Mouse (Mus musculus) hindbrain, embryonic 12.5 days (tissue): ENCODE data around the gene Acyp1. TPM values are rescaled to one million over a fixed set of nuclear protein-coding genes. Genes with fewer than 3 reads are reported as not detected.

Experiments
- ATAC-seq: fragments of 200-750 bp; cut with Nextera tagmentation; 2 replicates; pipeline ENCODE4 v1.8.0; 2017; ENCODE audit warnings: moderate TSS enrichment; ENCODE audit not compliant: low FRiP score
- H3K27ac ChIP-seq: fragments of 300-500 bp; sonication (generic); 2 replicates; pipeline ENCODE4 v1.5.1; 2016; ENCODE audit warnings: mild to moderate bottlenecking
- H3K27me3 ChIP-seq: fragments of 300-500 bp; sonication (generic); 2 replicates; pipeline ENCODE4 v1.6.1; 2016; ENCODE audit warnings: mild to moderate bottlenecking
- H3K36me3 ChIP-seq: fragments of 300-500 bp; sonication (generic); 2 replicates; pipeline ENCODE4 v1.6.1; 2016; ENCODE audit warnings: mild to moderate bottlenecking
- H3K4me1 ChIP-seq: fragments of 300-500 bp; sonication (generic); 2 replicates; pipeline ENCODE4 v1.6.1; 2016
- H3K4me2 ChIP-seq: fragments of 300-500 bp; sonication (generic); replicated peaks from 2 replicates; pipeline ENCODE4 v1.6.1; 2016; ENCODE audit warnings: mild to moderate bottlenecking
- H3K4me3 ChIP-seq: fragments of 300-500 bp; sonication (generic); 2 replicates; pipeline ENCODE4 v1.5.1; 2016; ENCODE audit warnings: mild to moderate bottlenecking
- H3K9ac ChIP-seq: fragments of 300-500 bp; sonication (generic); 2 replicates; pipeline ENCODE4 v1.6.1; 2016; ENCODE audit warnings: mild to moderate bottlenecking, moderate library complexity
- H3K9me3 ChIP-seq: fragments of 300-500 bp; sonication (generic); replicated peaks from 2 replicates; pipeline ENCODE4 v1.6.1; 2016; ENCODE audit warnings: mild to moderate bottlenecking
- WGBS: fragments of 180-500 bp; shearing (Covaris S2); methylation state at CpG from one replicate; pipeline ENCODE4 v1.1.7; 2016; 5-methylcytosine and 5-hydroxymethylcytosine counted together
- polyA plus RNA-seq: library from polyadenylated mRNA; unstranded; fragments of >200 nt; fragmentation: Nextera tagmentation; extraction: Ambion mirVana; gene quantifications from 2 replicates; pipeline ENCODE4 v1.2.1, GENCODE M21; 2016

Gene Acyp1
- polyA plus RNA-seq, 1 experiment from 2014 or later, result 62.2 TPM

DNA sequence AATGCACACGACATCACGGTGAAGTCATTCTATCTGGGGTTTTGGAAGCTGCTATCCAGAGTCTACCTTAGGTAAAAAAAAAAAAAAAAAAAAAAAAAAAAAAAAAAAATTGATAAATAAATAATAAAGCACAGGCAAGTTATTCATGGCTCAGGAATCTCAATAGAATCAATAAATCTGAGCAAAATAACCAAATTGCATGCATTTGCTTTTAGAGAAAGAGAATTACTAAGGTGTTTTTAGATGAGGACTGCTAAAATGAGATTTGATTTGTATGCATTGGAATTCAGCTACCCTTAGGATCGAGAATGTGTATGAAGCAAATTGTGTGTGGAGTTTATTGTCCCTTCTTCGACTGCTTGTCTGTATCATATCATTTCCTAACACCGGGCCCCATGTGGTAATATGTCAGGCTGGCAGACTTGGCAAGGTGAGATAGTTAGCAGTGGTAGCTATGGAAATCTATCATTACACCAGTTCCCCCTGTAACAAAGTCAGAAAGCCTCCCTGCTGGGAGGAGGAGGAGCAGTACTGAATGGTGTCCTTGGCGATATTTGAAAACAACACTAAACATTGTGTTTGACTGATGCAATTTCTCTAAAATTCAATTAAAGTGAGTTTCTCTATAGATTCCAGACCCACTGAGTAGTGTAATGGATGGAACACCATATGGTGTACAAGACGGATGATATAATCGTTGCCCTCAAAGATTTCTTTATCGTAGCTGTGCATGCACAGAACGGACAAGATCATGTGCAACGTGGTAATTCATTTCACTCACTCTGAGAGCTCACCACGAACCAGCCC, 7.2 kb downstream of the Acyp1 start:
- peak overlapping the region; percentile 76 for H3K4me3 ChIP-seq
- 65% methylated on average over 12 of the region's 12 CpGs for WGBS
- H3K9me3 ChIP-seq, result no peaks in the 10 kb centered on the region
- H3K27ac ChIP-seq, result no peak overlapping the region
- no peaks in the 10 kb centered on the region for H3K27me3 ChIP-seq
- ATAC-seq, result no peak
- H3K36me3 ChIP-seq, result 0 out of 2 replicates have a peak, but pooled peaks cover 4% of the 10 kb centered on the region
- H3K9ac ChIP-seq, result no peak overlapping the region
- peak overlapping the region; percentile 93 for H3K4me2 ChIP-seq
- H3K4me1 ChIP-seq, result peaks cover 6% of the 10 kb centered on the region

GRCm38 (mm10) chr12:85280105-85280844, 8.0 kb downstream of the Acyp1 start:
- H3K36me3 ChIP-seq, result 0 out of 2 replicates have a peak, but pooled peaks cover 4% of the 10 kb centered on the region
- H3K27ac ChIP-seq, result peak overlapping the region; percentile 81
- H3K4me3 ChIP-seq, result peak overlapping the region; percentile 76
- peak overlapping the region; percentile 93 for H3K4me2 ChIP-seq
- ATAC-seq, result peak; percentile 96
- no peaks in the 10 kb centered on the region for H3K27me3 ChIP-seq
- peaks cover 6% of the 10 kb centered on the region for H3K4me1 ChIP-seq
- 0% methylated on average over 31 of the region's 31 CpGs for WGBS
- H3K9ac ChIP-seq, result peak overlapping the region; percentile 85
- H3K9me3 ChIP-seq, result no peaks in the 10 kb centered on the region

- Histone ChIP-seq H3K4me3 (peak overlapping the region; percentile 76), H3K9me3 (no peaks in the 10 kb centered on the region), H3K9ac (peak overlapping the region; percentile 85), H3K36me3 (0 out of 2 replicates have a peak, but pooled peaks cover 4% of the 10 kb centered on the region), H3K27ac (peak overlapping the region; percentile 81), H3K4me1 (peaks cover 6% of the 10 kb centered on the region), H3K27me3 (no peaks in the 10 kb centered on the region), H3K4me2 (peak overlapping the region; percentile 93)
- peak; percentile 59 for ATAC-seq
- WGBS, result 6% methylated on average over 10 of the region's 10 CpGs
Observed at GRCm38 (mm10) chr12:85279396-85280080, 8.7 kb downstream of the Acyp1 start.

DNA sequence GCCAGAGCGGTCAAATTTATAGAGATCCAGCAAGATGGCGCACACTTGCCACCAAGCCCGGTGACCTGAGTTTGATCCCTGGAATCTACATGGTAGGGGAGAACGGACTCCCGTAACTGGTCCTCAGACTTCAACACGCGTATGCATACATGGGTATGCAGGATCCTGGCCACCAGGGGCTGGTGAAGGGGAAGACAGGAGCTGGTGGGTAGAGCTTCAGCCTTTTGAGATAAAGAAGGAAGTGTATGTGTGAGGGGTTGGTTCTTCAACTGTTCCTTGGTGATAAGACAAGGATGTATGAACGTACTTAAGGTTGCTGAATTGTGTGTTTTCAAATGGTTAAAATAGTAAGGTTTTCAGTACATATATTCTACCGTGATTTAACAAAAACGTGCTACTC, 9.3 kb downstream of the Acyp1 start:
- Histone ChIP-seq H3K36me3 (0 out of 2 replicates have a peak, but pooled peaks cover 4% of the 10 kb centered on the region), H3K27ac (no peak overlapping the region), H3K4me1 (peaks cover 6% of the 10 kb centered on the region), H3K9me3 (no peaks in the 10 kb centered on the region), H3K9ac (no peak overlapping the region), H3K4me2 (no peak overlapping the region), H3K4me3 (no peak overlapping the region), H3K27me3 (no peaks in the 10 kb centered on the region)
- no peak for ATAC-seq
- WGBS, result 95% methylated on average over 10 of the region's 10 CpGs

DNA sequence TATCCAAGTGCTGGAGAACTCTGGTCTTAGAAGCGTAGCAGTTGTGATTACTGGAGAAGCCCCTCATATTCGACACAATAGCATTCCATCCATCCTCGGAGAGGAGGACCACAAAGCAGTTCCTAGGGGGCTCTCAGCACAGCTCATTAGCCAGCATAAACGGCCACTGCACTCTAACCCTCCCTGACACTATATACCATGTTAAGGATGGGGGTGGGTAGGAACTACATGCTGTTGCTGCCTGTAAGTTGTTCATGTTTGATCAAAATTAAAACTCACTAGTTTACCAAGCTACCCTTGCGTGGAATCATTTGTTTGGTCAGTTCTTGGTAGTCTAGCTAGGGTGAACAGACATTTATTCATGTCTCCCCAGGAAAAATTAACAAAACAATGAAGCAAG, 12.0 kb downstream of the Acyp1 start:
- H3K4me1 ChIP-seq, result peaks cover 6% of the 10 kb centered on the region
- H3K9ac ChIP-seq, result no peak overlapping the region
- WGBS, result 63% methylated on average over 5 of the region's 5 CpGs
- ATAC-seq, result no peak
- H3K4me2 ChIP-seq, result no peak overlapping the region
- 0 out of 2 replicates have a peak, but pooled peaks cover 4% of the 10 kb centered on the region for H3K36me3 ChIP-seq
- H3K9me3 ChIP-seq, result no peaks in the 10 kb centered on the region
- H3K4me3 ChIP-seq, result no peak overlapping the region
- no peak overlapping the region for H3K27ac ChIP-seq
- no peaks in the 10 kb centered on the region for H3K27me3 ChIP-seq

GRCm38 (mm10) chr12:85273508-85273907, 14.7 kb downstream of the Acyp1 start:
- H3K9me3 ChIP-seq, result no peaks in the 10 kb centered on the region
- H3K36me3 ChIP-seq, result 0 out of 2 replicates have a peak, but pooled peaks cover 4% of the 10 kb centered on the region
- no peak overlapping the region for H3K9ac ChIP-seq

GRCm38 (mm10) chr12:85271843-85272206, 16.4 kb downstream of the Acyp1 start:
- H3K27me3 ChIP-seq, result no peaks in the 10 kb centered on the region
- no peaks in the 10 kb centered on the region for H3K9me3 ChIP-seq
- H3K27ac ChIP-seq, result no peak overlapping the region
- no peak overlapping the region for H3K9ac ChIP-seq
- no peak overlapping the region for H3K4me2 ChIP-seq
- peaks cover 3% of the 10 kb centered on the region; the same call in 1 of the 2 replicates for H3K4me1 ChIP-seq
- ATAC-seq, result no peak
- 71% methylated on average over 4 of the region's 4 CpGs for WGBS
- no peaks in the 10 kb centered on the region; the same call in 1 of the 2 replicates for H3K36me3 ChIP-seq
- no peak overlapping the region for H3K4me3 ChIP-seq

More at GRCm38 (mm10) chr12:85273508-85273907, 14.7 kb downstream of the Acyp1 start:
- H3K4me2 ChIP-seq, result no peak overlapping the region
- H3K4me3 ChIP-seq, result no peak overlapping the region
- H3K27me3 ChIP-seq, result no peaks in the 10 kb centered on the region
- no peak for ATAC-seq
- H3K4me1 ChIP-seq, result peaks cover 3% of the 10 kb centered on the region; the same call in 1 of the 2 replicates
- 68% methylated on average over 10 of the region's 10 CpGs for WGBS
- no peak overlapping the region for H3K27ac ChIP-seq

GRCm38 (mm10) chr12:85271132-85271842, 17.0 kb downstream of the Acyp1 start:
- H3K9me3 ChIP-seq, result no peaks in the 10 kb centered on the region
- no peak overlapping the region for H3K4me3 ChIP-seq
- no peak for ATAC-seq
- peaks cover 3% of the 10 kb centered on the region; the same call in 1 of the 2 replicates for H3K4me1 ChIP-seq
- H3K36me3 ChIP-seq, result no peaks in the 10 kb centered on the region; the same call in 1 of the 2 replicates
- H3K9ac ChIP-seq, result no peak overlapping the region
- WGBS, result 79% methylated on average over 7 of the region's 7 CpGs
- no peaks in the 10 kb centered on the region for H3K27me3 ChIP-seq
- H3K4me2 ChIP-seq, result no peak overlapping the region
- H3K27ac ChIP-seq, result no peak overlapping the region

- peak within 1 kb of the TSS; percentile 84 for H3K27ac ChIP-seq
- peaks cover 3% of the 10 kb centered on the region; the same call in 1 of the 2 replicates for H3K4me1 ChIP-seq
- peak within 1 kb of the TSS; percentile 52 for H3K4me2 ChIP-seq
- H3K36me3 ChIP-seq, result no peaks in the 10 kb centered on the region; the same call in 1 of the 2 replicates
- H3K9ac ChIP-seq, result peak within 1 kb of the TSS; percentile 65
- H3K9me3 ChIP-seq, result no peaks in the 10 kb centered on the region
- under 1% methylated on average over 35 of the region's 35 CpGs for WGBS
- ATAC-seq, result peak; percentile 95
- H3K27me3 ChIP-seq, result no peaks in the 10 kb centered on the region
- H3K4me3 ChIP-seq, result peak within 1 kb of the TSS; percentile 49
Observed at GRCm38 (mm10) chr12:85270319-85270718, 17.9 kb downstream of the Acyp1 start, which contains the start of gene Mlh3. Mlh3 (minus strand) TSS chr12:85270599.

GRCm38 (mm10) chr12:85269821-85270220, 18.4 kb downstream of the Acyp1 start:
- peak overlapping the region; percentile 52 for H3K4me2 ChIP-seq
- 60% methylated on average over 3 of the region's 3 CpGs for WGBS
- no peaks in the 10 kb centered on the region; the same call in 1 of the 2 replicates for H3K36me3 ChIP-seq
- ATAC-seq, result no peak
- peak overlapping the region; percentile 49 for H3K4me3 ChIP-seq
- H3K9ac ChIP-seq, result peak overlapping the region; percentile 65
- H3K4me1 ChIP-seq, result peaks cover 6% of the 10 kb centered on the region
- H3K9me3 ChIP-seq, result no peaks in the 10 kb centered on the region
- H3K27me3 ChIP-seq, result no peaks in the 10 kb centered on the region
- H3K27ac ChIP-seq, result peak overlapping the region; percentile 84

- H3K27me3 ChIP-seq, result no peaks in the 10 kb centered on the region
- H3K9me3 ChIP-seq, result no peaks in the 10 kb centered on the region
- H3K9ac ChIP-seq, result no peak overlapping the region
- H3K4me2 ChIP-seq, result no peak overlapping the region
- no peak for ATAC-seq
- no peak overlapping the region for H3K27ac ChIP-seq
- H3K4me3 ChIP-seq, result no peak overlapping the region
- 89% methylated on average over 3 of the region's 3 CpGs for WGBS
- peaks cover 6% of the 10 kb centered on the region for H3K4me1 ChIP-seq
- H3K36me3 ChIP-seq, result no peaks in the 10 kb centered on the region; the same call in 1 of the 2 replicates
Observed at GRCm38 (mm10) chr12:85266248-85266647, 22.0 kb downstream of the Acyp1 start.
